Mouse (Mus musculus) forebrain, postnatal 0 days (tissue): Measurements from ENCODE around the gene 2010111I01Rik. TPM values are rescaled to one million over a fixed set of nuclear protein-coding genes. Genes with fewer than 3 reads are reported as not detected.

Experiments
- ATAC-seq: fragments of 200-750 bp; cut with Nextera tagmentation; 2 replicates; pipeline ENCODE4 v1.8.0; 2017; ENCODE audit warnings: mild to moderate bottlenecking, moderate library complexity
- DNase-seq: peaks from one replicate; pipeline ENCODE4 v3.0.0-alpha.2; 2015
- H3K27ac ChIP-seq: fragments of 300-500 bp; sonication (generic); 2 replicates; pipeline ENCODE4 v1.5.1; 2014; ENCODE audit warnings: low read depth, mild to moderate bottlenecking, antibody characterized with exemption, low read length, moderate library complexity, mixed read lengths
- H3K27me3 ChIP-seq: fragments of 300-500 bp; sonication (generic); 2 replicates; pipeline ENCODE4 v1.6.1; 2014; ENCODE audit warnings: mild to moderate bottlenecking, low read length, mixed read lengths; ENCODE audit not compliant: insufficient read depth
- H3K36me3 ChIP-seq: fragments of 300-500 bp; sonication (generic); 2 replicates; pipeline ENCODE4 v1.6.1; 2014; ENCODE audit warnings: mild to moderate bottlenecking, moderate library complexity; ENCODE audit not compliant: insufficient read depth
- H3K4me1 ChIP-seq: fragments of 300-500 bp; sonication (generic); 2 replicates; pipeline ENCODE4 v1.6.1; 2014; ENCODE audit warnings: antibody characterized with exemption; ENCODE audit not compliant: insufficient read depth
- H3K4me2 ChIP-seq: fragments of 300-500 bp; sonication (generic); 2 replicates; pipeline ENCODE4 v1.6.1; 2014; ENCODE audit warnings: low read depth, mild to moderate bottlenecking, moderate library complexity
- H3K4me3 ChIP-seq: fragments of 300-500 bp; sonication (generic); 2 replicates; pipeline ENCODE4 v1.5.1; 2014; ENCODE audit warnings: low read depth, low read length, mixed read lengths
- H3K9ac ChIP-seq: fragments of 300-500 bp; sonication (generic); 2 replicates; pipeline ENCODE4 v1.6.1; 2014; ENCODE audit warnings: mild to moderate bottlenecking
- H3K9me3 ChIP-seq: fragments of 300-500 bp; sonication (generic); 2 replicates; pipeline ENCODE4 v1.6.1; 2016; ENCODE audit warnings: low read length
- CTCF ChIP-seq: sonication (generic); IDR thresholded peaks from 2 replicates; pipeline ENCODE4 v1.5.1; 2016; ENCODE audit warnings: antibody characterized with exemption, control low read depth, low read depth
- WGBS: fragments of 180-500 bp; shearing (Covaris S2); extraction: QIAGEN DNeasy Blood & Tissue Kit; methylation state at CpG from one replicate; pipeline ENCODE4 v1.1.7; 2014; 5-methylcytosine and 5-hydroxymethylcytosine counted together
- polyA plus RNA-seq: library from polyadenylated mRNA; unstranded; fragments of >200 nt; fragmentation: Nextera tagmentation; extraction: Ambion mirVana; gene quantifications from 2 replicates; pipeline ENCODE4 v1.2.1, GENCODE M21; 2015
- total RNA-seq: library from RNA; depleted of rRNA; stranded (reverse); fragments of >200 nt; gene quantifications from 2 replicates; pipeline ENCODE4 v1.2.3, GENCODE M21; 2014

Gene 2010111I01Rik
- total and polyA plus RNA-seq, 2 experiments from 2014 or later = 20.3 to 47.8 TPM

DNA sequence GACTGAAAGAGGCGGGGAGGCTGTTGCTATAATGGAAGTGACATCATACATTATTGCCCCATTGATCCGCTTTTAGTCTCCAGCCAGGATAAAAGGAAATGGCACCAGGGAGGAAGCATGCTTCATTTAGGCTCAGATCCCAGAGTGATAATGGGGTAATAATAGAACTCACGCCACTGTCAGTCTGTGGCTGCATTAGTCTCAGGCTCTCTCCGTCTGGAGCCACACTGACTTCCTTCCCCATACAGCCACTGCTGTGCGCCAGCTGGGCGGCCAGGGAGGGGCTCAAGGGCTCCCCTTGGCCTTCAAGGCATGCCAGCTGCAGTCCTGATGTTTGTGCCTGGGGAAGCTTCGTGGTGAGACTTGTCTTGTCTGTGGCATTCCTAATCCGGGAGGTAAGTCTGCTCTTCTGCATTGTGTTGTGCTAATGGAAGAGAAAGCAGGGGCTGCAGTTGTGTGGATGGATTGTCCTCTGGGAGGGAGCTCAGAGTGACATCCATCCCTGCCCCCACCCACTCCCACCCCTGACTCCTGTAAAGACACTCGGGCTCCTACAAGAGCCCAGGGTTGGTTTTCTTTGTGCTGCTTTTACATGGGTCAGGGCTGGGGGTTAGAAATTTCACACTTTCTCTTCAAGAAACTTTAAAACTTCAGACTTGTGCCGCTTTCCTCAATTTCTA, 314.2 kb downstream of the 2010111I01Rik start:
- H3K27me3 ChIP-seq = no peaks in the 10 kb centered on the region
- no peak for DNase-seq
- no peak overlapping the region for H3K27ac ChIP-seq
- TF ChIP-seq CTCF = no peak
- ATAC-seq = peak; percentile 79
- H3K36me3 ChIP-seq = no peaks in the 10 kb centered on the region
- no peaks in the 10 kb centered on the region for H3K4me1 ChIP-seq
- no peaks in the 10 kb centered on the region for H3K9me3 ChIP-seq
- H3K4me3 ChIP-seq = no peak overlapping the region
- H3K9ac ChIP-seq = no peak overlapping the region
- 21% methylated on average over 10 of the region's 10 CpGs for WGBS
- H3K4me2 ChIP-seq = no peak overlapping the region

DNA sequence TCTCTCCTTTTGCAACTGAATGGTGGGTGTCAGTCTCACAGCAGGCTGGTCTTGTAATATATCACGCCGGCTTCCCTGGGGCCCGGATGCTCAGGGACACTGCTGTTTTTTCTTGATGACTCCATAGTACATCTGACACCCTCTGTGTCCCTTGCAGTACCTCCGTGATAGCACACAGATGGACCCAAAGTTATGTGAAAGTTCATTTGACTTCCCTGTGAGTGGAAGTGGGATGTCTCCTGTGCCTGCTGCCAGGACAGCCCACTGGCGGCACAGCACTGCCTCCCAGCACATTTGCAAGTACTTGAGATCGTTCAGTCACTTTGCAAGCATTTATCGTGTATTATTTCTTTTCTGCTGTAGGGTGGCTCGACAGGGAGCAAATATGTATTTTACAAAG, 315.1 kb downstream of the 2010111I01Rik start:
- H3K9me3 ChIP-seq = no peaks in the 10 kb centered on the region
- ATAC-seq = no peak
- H3K4me3 ChIP-seq = no peak overlapping the region
- 65% methylated on average over 8 of the region's 8 CpGs for WGBS
- TF ChIP-seq CTCF = no peak
- H3K4me2 ChIP-seq = no peak overlapping the region
- no peak overlapping the region for H3K9ac ChIP-seq
- H3K36me3 ChIP-seq = no peaks in the 10 kb centered on the region
- DNase-seq = no peak
- H3K4me1 ChIP-seq = no peaks in the 10 kb centered on the region
- H3K27ac ChIP-seq = no peak overlapping the region
- no peaks in the 10 kb centered on the region for H3K27me3 ChIP-seq

DNA sequence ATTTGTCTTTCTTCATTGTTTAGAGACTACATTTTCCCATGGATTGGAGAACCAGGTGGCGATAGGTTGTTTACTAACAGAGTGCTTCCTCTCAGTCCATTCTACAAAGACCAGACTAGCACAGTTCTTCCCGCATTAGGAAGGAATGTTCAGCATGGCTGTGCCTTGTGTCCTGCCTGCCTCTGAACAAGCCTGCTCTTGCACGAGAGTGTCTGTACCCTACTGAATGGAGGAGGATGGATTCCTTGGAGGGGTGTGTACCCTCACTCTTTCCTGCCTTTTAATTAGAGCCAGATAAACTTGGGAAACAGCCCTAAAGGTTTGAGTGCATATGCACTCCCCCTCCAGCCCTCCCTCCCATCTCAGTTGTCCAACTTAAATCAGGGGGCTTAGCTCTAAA, 315.7 kb downstream of the 2010111I01Rik start:
- WGBS = 51% methylated on average over 3 of the region's 3 CpGs
- ATAC-seq (no peak), DNase-seq (no peak)
- H3K9me3 ChIP-seq = no peaks in the 10 kb centered on the region
- H3K4me2 ChIP-seq = no peak overlapping the region
- H3K36me3 ChIP-seq = no peaks in the 10 kb centered on the region
- H3K4me3 ChIP-seq = no peak overlapping the region
- no peak overlapping the region for H3K27ac ChIP-seq
- no peaks in the 10 kb centered on the region for H3K4me1 ChIP-seq
- no peak overlapping the region for H3K9ac ChIP-seq
- H3K27me3 ChIP-seq = no peaks in the 10 kb centered on the region
- no peak for TF ChIP-seq CTCF

DNA sequence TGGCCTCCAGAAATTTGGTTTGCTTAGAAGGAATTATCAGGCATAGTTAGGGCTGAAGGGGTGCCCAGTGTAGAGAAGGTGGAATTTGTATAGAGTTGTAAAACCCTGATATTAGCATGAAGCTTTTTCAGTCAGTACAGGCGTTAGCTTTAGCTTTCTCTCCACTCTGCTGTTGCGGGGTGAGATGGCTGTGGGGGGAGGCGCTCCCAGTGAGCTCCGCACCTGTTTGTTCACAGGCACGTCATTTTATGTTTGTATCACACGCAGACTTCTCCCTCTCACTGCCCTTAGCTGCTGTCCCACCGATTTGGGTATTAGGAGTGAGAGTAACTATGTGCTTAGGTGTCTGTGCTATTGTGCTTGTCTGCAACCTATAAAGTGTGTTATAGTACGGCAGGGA, 316.5 kb downstream of the 2010111I01Rik start:
- Histone ChIP-seq H3K36me3 (no peaks in the 10 kb centered on the region), H3K27me3 (no peaks in the 10 kb centered on the region), H3K4me3 (no peak overlapping the region), H3K27ac (no peak overlapping the region), H3K4me1 (no peaks in the 10 kb centered on the region), H3K9me3 (no peaks in the 10 kb centered on the region), H3K4me2 (no peak overlapping the region), H3K9ac (no peak overlapping the region)
- TF ChIP-seq CTCF = no peak
- 84% methylated on average over 8 of the region's 8 CpGs for WGBS
- no peak for DNase-seq
- ATAC-seq = no peak

DNA sequence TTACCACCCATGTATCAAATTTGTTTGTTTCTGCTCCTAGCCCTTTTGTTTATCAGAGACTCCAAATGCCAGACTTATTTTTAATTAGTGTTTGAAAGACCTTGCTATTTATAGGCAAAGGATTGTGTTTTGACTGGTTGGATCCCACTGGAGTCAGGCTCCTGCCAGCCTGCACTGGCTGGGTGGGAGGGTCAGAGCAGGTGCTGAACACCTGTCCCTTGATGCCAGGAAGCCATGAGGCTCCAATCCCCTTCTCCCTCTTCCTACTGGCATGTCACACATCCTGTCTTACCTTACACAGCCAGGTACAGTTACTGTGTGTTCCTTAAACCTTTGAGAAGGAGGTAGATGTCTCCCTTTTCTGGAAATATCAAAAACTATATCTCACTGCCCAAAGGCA, 318.5 kb downstream of the 2010111I01Rik start:
- Histone ChIP-seq H3K9me3 (no peaks in the 10 kb centered on the region), H3K27ac (no peak overlapping the region), H3K4me3 (no peak overlapping the region), H3K4me1 (no peaks in the 10 kb centered on the region), H3K9ac (no peak overlapping the region), H3K27me3 (no peaks in the 10 kb centered on the region), H3K36me3 (no peaks in the 10 kb centered on the region), H3K4me2 (no peak overlapping the region)
- no peak for TF ChIP-seq CTCF
- ATAC-seq = no peak
- DNase-seq = no peak

DNA sequence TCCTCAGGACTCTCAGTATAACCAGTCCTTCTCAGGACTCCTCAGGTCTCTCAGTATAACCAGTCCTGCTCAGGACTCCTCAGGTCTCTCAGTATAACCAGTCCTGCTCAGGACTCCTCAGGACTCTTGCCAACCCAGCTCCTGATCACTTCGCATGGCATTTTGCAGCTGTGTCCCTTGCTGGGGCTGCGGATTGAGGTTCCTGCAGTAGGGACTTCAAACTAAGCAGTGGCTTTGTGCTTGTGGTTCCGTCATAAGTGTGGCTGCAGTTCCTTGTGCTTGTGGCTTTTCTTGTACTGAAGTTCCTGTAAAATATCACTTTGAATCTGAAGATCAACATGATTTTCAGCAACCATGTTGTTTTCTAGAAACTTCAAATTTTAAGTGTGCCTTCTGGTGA, 320.1 kb downstream of the 2010111I01Rik start:
- Histone ChIP-seq H3K9ac (no peak overlapping the region), H3K4me3 (no peak overlapping the region), H3K4me2 (no peak overlapping the region), H3K27me3 (no peaks in the 10 kb centered on the region), H3K27ac (no peak overlapping the region), H3K9me3 (no peaks in the 10 kb centered on the region), H3K36me3 (no peaks in the 10 kb centered on the region), H3K4me1 (no peaks in the 10 kb centered on the region)
- no peak for TF ChIP-seq CTCF
- no peak for ATAC-seq
- DNase-seq = no peak
- WGBS = 96% methylated on average over 3 of the region's 3 CpGs

DNA sequence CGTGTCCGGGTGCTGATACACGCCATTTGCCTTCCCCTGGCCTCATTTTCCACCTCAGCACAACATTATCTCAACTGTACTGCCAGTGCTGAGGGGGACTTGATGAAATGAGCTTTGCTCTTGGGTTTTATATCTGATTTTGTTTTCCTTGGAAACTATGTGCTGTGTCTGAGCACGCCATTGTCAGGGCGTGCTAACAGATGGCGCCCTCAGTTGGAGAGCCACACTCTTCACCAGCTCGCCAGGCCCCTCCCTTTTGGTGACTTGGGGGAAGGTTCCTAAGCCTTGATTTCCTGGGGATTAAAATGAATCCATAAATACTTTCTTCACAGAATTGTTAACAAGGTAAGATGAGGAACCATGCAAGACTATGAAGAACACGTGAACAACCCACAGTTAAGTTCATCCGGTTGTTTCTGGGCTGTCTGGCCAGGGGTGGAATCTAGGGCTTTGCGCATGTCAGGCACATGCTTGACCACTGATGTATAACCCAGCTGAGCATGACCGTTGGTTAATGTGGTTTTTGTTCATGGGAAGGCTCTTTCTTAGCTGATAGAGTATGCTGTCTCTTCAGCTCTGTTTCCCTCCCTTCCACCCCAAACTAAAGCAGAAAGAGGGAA, 321.9 kb downstream of the 2010111I01Rik start:
- Histone ChIP-seq H3K9me3 (no peaks in the 10 kb centered on the region), H3K4me1 (no peaks in the 10 kb centered on the region), H3K9ac (no peak overlapping the region), H3K27ac (no peak overlapping the region), H3K36me3 (no peaks in the 10 kb centered on the region), H3K27me3 (no peaks in the 10 kb centered on the region), H3K4me2 (no peak overlapping the region), H3K4me3 (no peak overlapping the region)
- WGBS = 82% methylated on average over 11 of the region's 11 CpGs
- 0 out of 2 replicates have a peak, but pooled peaks have one; percentile 43 for ATAC-seq
- no peak for DNase-seq
- no peak for TF ChIP-seq CTCF
